Mouse (Mus musculus): ENCODE measurements around the gene Fam69b. TPM values are rescaled to one million over a fixed set of nuclear protein-coding genes. Genes with fewer than 3 reads are reported as not detected.

Fam69b gene
- total and polyA plus RNA-seq, 2 experiments from 2014 or later, result 7.7 to 23.2 TPM

GRCm38 (mm10) chr2:26634629-26635488 lies 6.6 kb downstream of the Fam69b start:
- no peak overlapping the region for H3K9ac ChIP-seq (replicated peaks; ENCODE audit: low read depth, low read length)
- DNase-seq (ENCODE audit: low spot score), result no peak
- ATAC-seq (ENCODE audit: insufficient read depth, low read depth), result no peak
- no peaks in the 10 kb centered on the region for H3K27me3 ChIP-seq (ENCODE audit: control insufficient read depth, insufficient read depth, low read length)
- H3K4me3 ChIP-seq (ENCODE audit: low read depth, low read length), result no peak overlapping the region
- WGBS, result 59% methylated on average over 12 of the region's 12 CpGs
- H3K27ac ChIP-seq (ENCODE audit: low read depth), result no peak overlapping the region
- H3K4me2 ChIP-seq (ENCODE audit: low read depth, low read length), result no peak overlapping the region
- H3K9me3 ChIP-seq (replicated peaks; ENCODE audit: control insufficient read depth, low read length), result no peaks in the 10 kb centered on the region
- no peak for TF ChIP-seq CTCF (IDR thresholded peaks at IDR 0.05; ENCODE audit: low read depth)
- TF ChIP-seq EP300 (IDR thresholded peaks at IDR 0.05; ENCODE audit: low read depth), result no peak
- peaks cover 29% of the 10 kb centered on the region for H3K36me3 ChIP-seq (replicated peaks; ENCODE audit: control insufficient read depth, insufficient read depth, low read length)
- peaks cover 15% of the 10 kb centered on the region for H3K4me1 ChIP-seq (ENCODE audit: control insufficient read depth, insufficient read depth)

- Histone ChIP-seq H3K4me1 (ENCODE audit: control insufficient read depth, insufficient read depth) (peaks cover 15% of the 10 kb centered on the region), H3K9ac (replicated peaks; ENCODE audit: low read depth, low read length) (no peak overlapping the region), H3K36me3 (replicated peaks; ENCODE audit: control insufficient read depth, insufficient read depth, low read length) (peaks cover 29% of the 10 kb centered on the region), H3K4me2 (ENCODE audit: low read depth, low read length) (no peak overlapping the region), H3K4me3 (ENCODE audit: low read depth, low read length) (no peak overlapping the region), H3K27ac (ENCODE audit: low read depth) (no peak overlapping the region), H3K9me3 (replicated peaks; ENCODE audit: control insufficient read depth, low read length) (no peaks in the 10 kb centered on the region), H3K27me3 (ENCODE audit: control insufficient read depth, insufficient read depth, low read length) (no peaks in the 10 kb centered on the region)
- TF ChIP-seq CTCF (IDR thresholded peaks at IDR 0.05; ENCODE audit: low read depth), result no peak
- no peak for TF ChIP-seq EP300 (IDR thresholded peaks at IDR 0.05; ENCODE audit: low read depth)
- ATAC-seq (ENCODE audit: insufficient read depth, low read depth) (no peak), DNase-seq (ENCODE audit: low spot score) (no peak)
- WGBS, result 76% methylated on average over 21 of the region's 21 CpGs
Observed at GRCm38 (mm10) chr2:26635489-26636324, 7.5 kb downstream of the Fam69b start.

GRCm38 (mm10) chr2:26636325-26636635 lies 8.0 kb downstream of the Fam69b start:
- TF ChIP-seq EP300 (IDR thresholded peaks at IDR 0.05; ENCODE audit: low read depth), result no peak
- no peak for TF ChIP-seq CTCF (IDR thresholded peaks at IDR 0.05; ENCODE audit: low read depth)
- Histone ChIP-seq H3K27me3 (ENCODE audit: control insufficient read depth, insufficient read depth, low read length) (no peaks in the 10 kb centered on the region), H3K27ac (ENCODE audit: low read depth) (no peak overlapping the region), H3K4me1 (ENCODE audit: control insufficient read depth, insufficient read depth) (peaks cover 15% of the 10 kb centered on the region), H3K9me3 (replicated peaks; ENCODE audit: control insufficient read depth, low read length) (no peaks in the 10 kb centered on the region), H3K4me3 (ENCODE audit: low read depth, low read length) (no peak overlapping the region), H3K9ac (replicated peaks; ENCODE audit: low read depth, low read length) (no peak overlapping the region), H3K4me2 (ENCODE audit: low read depth, low read length) (no peak overlapping the region), H3K36me3 (replicated peaks; ENCODE audit: control insufficient read depth, insufficient read depth, low read length) (peaks cover 29% of the 10 kb centered on the region)
- no peak for DNase-seq (ENCODE audit: low spot score)
- 56% methylated on average over 2 of the region's 2 CpGs for WGBS
- ATAC-seq (ENCODE audit: insufficient read depth, low read depth), result no peak

- WGBS, result 73% methylated on average over 4 of the region's 4 CpGs
- Histone ChIP-seq H3K9ac (replicated peaks; ENCODE audit: low read depth, low read length) (no peak overlapping the region), H3K27me3 (ENCODE audit: control insufficient read depth, insufficient read depth, low read length) (no peaks in the 10 kb centered on the region), H3K9me3 (replicated peaks; ENCODE audit: control insufficient read depth, low read length) (no peaks in the 10 kb centered on the region), H3K4me2 (ENCODE audit: low read depth, low read length) (no peak overlapping the region), H3K4me3 (ENCODE audit: low read depth, low read length) (no peak overlapping the region), H3K4me1 (ENCODE audit: control insufficient read depth, insufficient read depth) (peaks cover 15% of the 10 kb centered on the region), H3K27ac (ENCODE audit: low read depth) (no peak overlapping the region), H3K36me3 (replicated peaks; ENCODE audit: control insufficient read depth, insufficient read depth, low read length) (peaks cover 29% of the 10 kb centered on the region)
- ATAC-seq (ENCODE audit: insufficient read depth, low read depth) (no peak), DNase-seq (ENCODE audit: low spot score) (no peak)
- TF ChIP-seq CTCF (IDR thresholded peaks at IDR 0.05; ENCODE audit: low read depth), result no peak
- TF ChIP-seq EP300 (IDR thresholded peaks at IDR 0.05; ENCODE audit: low read depth), result no peak
Observed at GRCm38 (mm10) chr2:26637316-26637932, 9.2 kb downstream of the Fam69b start.

- Histone ChIP-seq H3K27me3 (ENCODE audit: control insufficient read depth, insufficient read depth, low read length) (no peaks in the 10 kb centered on the region), H3K4me1 (ENCODE audit: control insufficient read depth, insufficient read depth) (peaks cover 15% of the 10 kb centered on the region), H3K4me3 (ENCODE audit: low read depth, low read length) (no peak overlapping the region), H3K27ac (ENCODE audit: low read depth) (no peak overlapping the region), H3K36me3 (replicated peaks; ENCODE audit: control insufficient read depth, insufficient read depth, low read length) (peaks cover 29% of the 10 kb centered on the region), H3K4me2 (ENCODE audit: low read depth, low read length) (0 out of 2 replicates have a peak overlapping the region, but pooled peaks have one; percentile 73), H3K9me3 (replicated peaks; ENCODE audit: control insufficient read depth, low read length) (no peaks in the 10 kb centered on the region), H3K9ac (replicated peaks; ENCODE audit: low read depth, low read length) (no peak overlapping the region)
- DNase-seq (ENCODE audit: low spot score) (no peak), ATAC-seq (ENCODE audit: insufficient read depth, low read depth) (no peak)
- 72% methylated on average over 5 of the region's 5 CpGs for WGBS
- TF ChIP-seq EP300 (IDR thresholded peaks at IDR 0.05; ENCODE audit: low read depth), result no peak
- no peak for TF ChIP-seq CTCF (IDR thresholded peaks at IDR 0.05; ENCODE audit: low read depth)
Observed at GRCm38 (mm10) chr2:26638039-26638438, 9.8 kb downstream of the Fam69b start.
